Mouse (Mus musculus) CH12.LX (cell line): ENCODE results near the gene Zfp239.

Source experiments
- CHD1 ChIP-seq: IDR thresholded peaks from 2 replicates; pipeline ENCODE4 v1.6.1; 2012; ENCODE audit warnings: low read depth, low read length, improper control_type of control experiment, inconsistent platforms
- CTCF ChIP-seq, 2 experiments: IDR thresholded peaks in 1 of 2; conservative IDR thresholded peaks in 1 of 2; 2 replicates each; pipeline ENCODE4 v1.5.1; 2011 to 2012; ENCODE audit warnings: low read depth in 2 of 2, low read length in 2 of 2, improper control_type of control experiment in 1 of 2, inconsistent platforms in 1 of 2, mild to moderate bottlenecking in 1 of 2, moderate library complexity in 1 of 2
- E2F4 ChIP-seq: IDR thresholded peaks from 2 replicates; pipeline ENCODE4 v1.6.1; 2011; ENCODE audit warnings: low read depth, low read length, improper control_type of control experiment; ENCODE audit not compliant: insufficient replicate concordance
- KAT2A ChIP-seq: IDR thresholded peaks from 2 replicates; pipeline ENCODE4 v1.6.1; 2012; ENCODE audit warnings: low read length, improper control_type of control experiment, inconsistent platforms; ENCODE audit not compliant: insufficient replicate concordance
- MAX ChIP-seq: IDR thresholded peaks from 2 replicates; pipeline ENCODE4 v1.6.1; 2011; ENCODE audit warnings: low read length, improper control_type of control experiment
- POLR2A ChIP-seq: IDR thresholded peaks from 2 replicates; pipeline ENCODE4 v1.6.1; 2011; ENCODE audit warnings: low read depth, mild to moderate bottlenecking, improper control_type of control experiment, low read length
- ZC3H11A ChIP-seq: IDR thresholded peaks from 2 replicates; pipeline ENCODE4 v1.6.1; 2012; ENCODE audit warnings: low read depth, mild to moderate bottlenecking, inconsistent platforms, low read length, improper control_type of control experiment

DNA sequence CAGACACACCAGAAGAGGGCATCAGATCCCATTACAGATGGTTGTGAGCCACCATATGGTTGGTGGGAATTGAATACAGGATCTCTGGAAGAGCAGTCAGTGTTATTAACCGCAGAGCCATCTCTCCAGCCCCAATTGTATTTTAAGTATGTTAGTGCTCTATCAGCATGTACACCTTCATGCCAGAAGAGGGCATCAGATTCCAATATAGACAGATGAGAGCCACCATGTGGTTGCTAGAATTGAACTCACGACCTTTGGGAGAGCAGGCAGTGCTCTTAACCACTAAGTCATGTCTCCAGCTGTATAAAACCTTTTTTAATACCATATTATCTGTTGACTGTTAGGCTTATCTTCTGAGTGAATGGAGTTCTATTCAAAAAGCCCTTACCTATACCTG, 10.2 kb upstream of the Zfp239 start:
- peak in 1 of 2 experiments; percentile 71; a peak in 2 of 4 replicates for TF ChIP-seq CTCF (conservative IDR thresholded peaks at IDR 0.05 in 1 of 2, IDR thresholded peaks at IDR 0.05 in 1 of 2; ENCODE audit: low read depth in 2 of 2, low read length in 2 of 2)
- no peak for TF ChIP-seq E2F4
- no peak for TF ChIP-seq POLR2A
- no peak for TF ChIP-seq ZC3H11A
- TF ChIP-seq CHD1: no peak
- TF ChIP-seq KAT2A: no peak
- no peak for TF ChIP-seq MAX
